14 mouse cellular contexts compared by ENCODE assay signal in genomic region chr11:109981872-109982271, GRCm38 (mm10).
"Had no signal": no experiment of that assay in that cellular context is flagged by ENCODE, and none has a peak within 500 bp of the region (broad histone marks: within the 10 kb centered on the region; RNA-seq: fewer than 3 reads in every experiment).

No protein-coding gene starts in this region.

- H3K27ac ChIP-seq: limb, embryonic 15.5 days; liver, embryonic 12.5 days; midbrain, embryonic 10.5 days; neural tube, embryonic 12.5 days; stomach, postnatal 0 days had no signal

- H3K27me3 ChIP-seq: limb, embryonic 15.5 days; liver, embryonic 12.5 days; neural tube, embryonic 12.5 days had no signal

- H3K4me1 ChIP-seq: limb, embryonic 15.5 days; liver, embryonic 12.5 days; midbrain, embryonic 10.5 days; neural tube, embryonic 12.5 days had no signal

- DNase-seq: kidney, postnatal 25 days; layer of hippocampus, postnatal 36 days; lung, embryonic 14.5 days; lung, postnatal 10 days; lung, postnatal 4 days; midbrain, embryonic 14.5 days; right cerebral cortex, postnatal 14 days; thymus, postnatal 4 days had no signal

- H3K4me3 ChIP-seq: limb, embryonic 15.5 days; liver, embryonic 12.5 days; midbrain, embryonic 10.5 days; myocyte; neural tube, embryonic 12.5 days had no signal
